Mouse (Mus musculus) CH12.LX (cell line): Measurements from ENCODE around the gene Gm20388. TPM values are rescaled to one million over a fixed set of nuclear protein-coding genes. Genes with fewer than 3 reads are reported as not detected.

Source experiments
- DNase-seq: peaks from one replicate; pipeline ENCODE4 v3.0.0-alpha.2; 2013; ENCODE audit errors: extremely low read depth
- H3K27ac ChIP-seq: 2 replicates; pipeline ENCODE4 v1.5.1; 2012; ENCODE audit warnings: low read depth, mild to moderate bottlenecking, control low read depth, moderate library complexity; ENCODE audit not compliant: insufficient read depth
- H3K27me3 ChIP-seq: replicated peaks from 2 replicates; pipeline ENCODE3; 2012; ENCODE audit warnings: inconsistent platforms
- H3K36me3 ChIP-seq, 2 experiments: replicated peaks in 1 of 2; 2 replicates each; pipeline versions ENCODE3 to v1.6.1; 2012; ENCODE audit warnings: inconsistent platforms in 1 of 2, low read length in 1 of 2, mild to moderate bottlenecking in 1 of 2, mixed read lengths in 1 of 2, moderate library complexity in 1 of 2; ENCODE audit not compliant: control insufficient read depth in 1 of 2, insufficient read depth in 1 of 2
- H3K4me1 ChIP-seq, 2 experiments: 2 replicates each; pipeline ENCODE4 v1.6.1; 2012; ENCODE audit warnings: inconsistent platforms in 1 of 2, moderate library complexity in 1 of 2; ENCODE audit not compliant: insufficient read depth in 2 of 2, control insufficient read depth in 1 of 2
- H3K4me2 ChIP-seq: 2 replicates; pipeline ENCODE4 v1.6.1; 2012; ENCODE audit warnings: low read depth, mild to moderate bottlenecking, control low read depth; ENCODE audit not compliant: poor library complexity, insufficient read depth, severe bottlenecking
- H3K4me3 ChIP-seq, 3 experiments: fragments of 150-350 bp in 1 of 3; sonication (generic) in 1 of 3; replicated peaks in 1 of 3; 2 replicates each; pipeline versions ENCODE3 to v1.5.1; 2011 to 2012; ENCODE audit warnings: low read depth in 2 of 3, low read length in 2 of 3, mild to moderate bottlenecking in 2 of 3, moderate library complexity in 2 of 3, control low read depth in 1 of 3, improper control_type of control experiment in 1 of 3, inconsistent platforms in 1 of 3, mixed read lengths in 1 of 3; ENCODE audit not compliant: poor library complexity in 1 of 3
- H3K79me2 ChIP-seq: replicated peaks from 2 replicates; pipeline ENCODE4 v1.6.1; 2012; ENCODE audit warnings: mild to moderate bottlenecking, moderate library complexity; ENCODE audit not compliant: control insufficient read depth, poor library complexity, insufficient read depth, severe bottlenecking; ENCODE audit errors: extremely low read depth
- H3K9ac ChIP-seq: 2 replicates; pipeline ENCODE4 v1.6.1; 2012; ENCODE audit warnings: low read depth, mild to moderate bottlenecking, control low read depth, moderate library complexity; ENCODE audit not compliant: insufficient read depth
- H3K9me3 ChIP-seq: replicated peaks from 2 replicates; pipeline ENCODE3; 2012; ENCODE audit warnings: low read length, inconsistent platforms, mixed read lengths
- CHD2 ChIP-seq: IDR thresholded peaks from 2 replicates; pipeline ENCODE4 v1.6.1; 2011; ENCODE audit warnings: low read length, improper control_type of control experiment
- CTCF ChIP-seq, 2 experiments: IDR thresholded peaks in 1 of 2; conservative IDR thresholded peaks in 1 of 2; 2 replicates each; pipeline ENCODE4 v1.5.1; 2011 to 2012; ENCODE audit warnings: low read depth in 2 of 2, low read length in 2 of 2, improper control_type of control experiment in 1 of 2, inconsistent platforms in 1 of 2, mild to moderate bottlenecking in 1 of 2, moderate library complexity in 1 of 2
- E2F4 ChIP-seq: IDR thresholded peaks from 2 replicates; pipeline ENCODE4 v1.6.1; 2011; ENCODE audit warnings: low read depth, low read length, improper control_type of control experiment; ENCODE audit not compliant: insufficient replicate concordance
- ELF1 ChIP-seq: IDR thresholded peaks from 2 replicates; pipeline ENCODE4 v1.6.1; 2014; ENCODE audit warnings: low read depth, mild to moderate bottlenecking, inconsistent platforms, low read length, improper control_type of control experiment
- EP300 ChIP-seq: IDR thresholded peaks from 2 replicates; pipeline ENCODE4 v1.6.1; 2011; ENCODE audit warnings: low read length, improper control_type of control experiment
- IRF4 ChIP-seq: IDR thresholded peaks from 2 replicates; pipeline ENCODE4 v1.6.1; 2014; ENCODE audit warnings: low read depth, mild to moderate bottlenecking, inconsistent platforms, low read length, improper control_type of control experiment
- JUND ChIP-seq: conservative IDR thresholded peaks from 2 replicates; pipeline ENCODE4 v1.6.1; 2011; ENCODE audit warnings: low read depth, low read length, improper control_type of control experiment
- KAT2A ChIP-seq: IDR thresholded peaks from 2 replicates; pipeline ENCODE4 v1.6.1; 2012; ENCODE audit warnings: low read length, improper control_type of control experiment, inconsistent platforms; ENCODE audit not compliant: insufficient replicate concordance
- MEF2A ChIP-seq: IDR thresholded peaks from 2 replicates; pipeline ENCODE4 v1.6.1; 2014; ENCODE audit warnings: low read depth, mild to moderate bottlenecking, inconsistent platforms, low read length, improper control_type of control experiment, borderline replicate concordance
- MXI1 ChIP-seq: IDR thresholded peaks from 2 replicates; pipeline ENCODE4 v1.6.1; 2011; ENCODE audit warnings: mild to moderate bottlenecking, low read depth, low read length, improper control_type of control experiment
- NELFE ChIP-seq: IDR thresholded peaks from 2 replicates; pipeline ENCODE4 v1.6.1; 2011; ENCODE audit warnings: low read depth, low read length, improper control_type of control experiment
- NRF1 ChIP-seq: IDR thresholded peaks from 2 replicates; pipeline ENCODE4 v1.6.1; 2014; ENCODE audit warnings: low read depth, mild to moderate bottlenecking, inconsistent platforms, low read length, improper control_type of control experiment, moderate library complexity
- POLR2A ChIP-seq: IDR thresholded peaks from 2 replicates; pipeline ENCODE4 v1.6.1; 2011; ENCODE audit warnings: low read depth, mild to moderate bottlenecking, improper control_type of control experiment, low read length
- RAD21 ChIP-seq: IDR thresholded peaks from 2 replicates; pipeline ENCODE4 v1.6.1; 2011; ENCODE audit warnings: low read depth, mild to moderate bottlenecking, low read length, improper control_type of control experiment, moderate library complexity
- TCF12 ChIP-seq: IDR thresholded peaks from 2 replicates; pipeline ENCODE4 v1.6.1; 2014; ENCODE audit warnings: low read depth, mild to moderate bottlenecking, inconsistent platforms, low read length, improper control_type of control experiment
- UBTF ChIP-seq: IDR thresholded peaks from 2 replicates; pipeline ENCODE4 v1.6.1; 2012; ENCODE audit warnings: low read depth, mild to moderate bottlenecking, inconsistent platforms, low read length, improper control_type of control experiment, moderate library complexity
- USF1 ChIP-seq: IDR thresholded peaks from 2 replicates; pipeline ENCODE4 v1.6.1; 2014; ENCODE audit warnings: low read depth, mild to moderate bottlenecking, inconsistent platforms, low read length, improper control_type of control experiment
- ZMIZ1 ChIP-seq: IDR thresholded peaks from 2 replicates; pipeline ENCODE4 v1.6.1; 2012; ENCODE audit warnings: low read depth, mild to moderate bottlenecking, inconsistent platforms, low read length, improper control_type of control experiment
- ZNF384 ChIP-seq: IDR thresholded peaks from 2 replicates; pipeline ENCODE4 v1.6.1; 2012; ENCODE audit warnings: low read depth, low read length, improper control_type of control experiment, inconsistent platforms
- dilution Hi-C: fragments of 300-500 bp; cut with MboI; formaldehyde crosslinking; loops from 2 replicates; pipeline ENCODE4 v1.14.3; 2020; ENCODE audit warnings: low sequenced_read_pairs; ENCODE audit not compliant: extremely low pct_unique_long_range_greater_than_20kb, extremely low pct_ligation_motif_present
- in situ Hi-C: fragments of 300-500 bp; cut with MboI; formaldehyde crosslinking; loops from 3 replicates; pipeline ENCODE4 v1.14.3; 2019; ENCODE audit warnings: low sequenced_read_pairs, low pct_ligation_motif_present, low pct_unique_long_range_greater_than_20kb, mixed read lengths
- polyA plus RNA-seq: library from polyadenylated mRNA; unstranded; fragments of >175 nt; gene quantifications from 2 replicates; pipeline ENCODE4 v1.2.1, GENCODE M21; 2012; ENCODE audit warnings: low read depth; ENCODE audit not compliant: insufficient read length
- total RNA-seq, 2 experiments: library from RNA; depleted of rRNA; stranded (reverse); fragments of 300-350 nt in 1 of 2; fragments of >200 nt in 1 of 2; gene quantifications; 2 replicates each; pipeline ENCODE4 v1.2.3; 2012 to 2014

Gene Gm20388
- total and polyA plus RNA-seq, 3 experiments: 14.8 to 26.3 (median 22.2) TPM

- H3K27ac ChIP-seq: no peak overlapping the region
- H3K79me2 ChIP-seq: peaks cover 2% of the 10 kb centered on the region; the same call in 1 of the 2 replicates
- no peak for TF ChIP-seq MXI1
- peaks cover 32 to 67% of the 10 kb centered on the region in 2 experiments for H3K36me3 ChIP-seq
- no peaks in the 10 kb centered on the region for H3K27me3 ChIP-seq
- H3K9ac ChIP-seq: no peak overlapping the region
- no peaks in the 10 kb centered on the region for H3K4me1 ChIP-seq
- no peak overlapping the region for H3K4me3 ChIP-seq
- H3K9me3 ChIP-seq: no peaks in the 10 kb centered on the region
- in situ Hi-C loops: no loop called here
- no peak overlapping the region for H3K4me2 ChIP-seq
- DNase-seq: no peak
- dilution Hi-C loops: no loop called here
Measured at GRCm38 (mm10) chr8:123993997-123994396, 4083.4 kb downstream of the Gm20388 start.

- in situ Hi-C loops (no loop called here), dilution Hi-C loops (no loop called here)
- Histone ChIP-seq H3K9me3 (no peaks in the 10 kb centered on the region), H3K4me1 (no peaks in the 10 kb centered on the region), H3K9ac (no peak overlapping the region), H3K36me3 (peaks cover 70 to 93% of the 10 kb centered on the region in 2 experiments), H3K79me2 (peaks cover 19% of the 10 kb centered on the region), H3K4me2 (no peak overlapping the region), H3K4me3 (no peak overlapping the region), H3K27ac (no peak overlapping the region; the same call in 1 of the 2 replicates), H3K27me3 (no peaks in the 10 kb centered on the region)
- TF ChIP-seq CTCF (conservative IDR thresholded peaks at IDR 0.05 in 1 of 2, IDR thresholded peaks at IDR 0.05 in 1 of 2; ENCODE audit: low read depth in 2 of 2, low read length in 2 of 2) (no peak), KAT2A (no peak), JUND (no peak), NRF1 (no peak), POLR2A (no peak), USF1 (no peak), MXI1 (no peak), CHD2 (no peak), TCF12 (no peak), E2F4 (no peak), ELF1 (no peak), EP300 (no peak), MEF2A (no peak), ZNF384 (no peak), ZMIZ1 (no peak), UBTF (no peak), IRF4 (no peak), RAD21 (no peak), NELFE (no peak)
- DNase-seq: no peak
Measured at GRCm38 (mm10) chr8:123999568-123999967, 4088.9 kb downstream of the Gm20388 start.
